In the genomic region with DNA sequence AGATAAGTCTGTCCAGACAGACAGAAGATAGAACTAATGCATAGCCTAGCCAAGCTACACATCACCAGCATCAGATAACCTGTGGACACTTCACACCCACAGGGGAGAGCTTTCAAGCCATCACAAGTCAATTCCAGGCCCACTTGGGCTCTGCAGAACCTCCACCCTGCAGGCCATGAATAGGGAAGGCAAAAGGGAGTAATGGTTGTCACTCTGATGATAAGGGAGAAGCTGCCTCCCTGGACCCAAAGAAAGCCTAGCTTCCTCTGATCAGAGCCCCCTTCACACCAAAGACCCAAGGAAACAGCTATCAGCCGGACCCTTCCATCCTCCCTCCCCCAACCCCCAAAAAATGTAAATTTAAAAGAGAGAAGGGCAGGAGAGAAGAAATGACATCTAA, we compare ENCODE assay signal across 8 mouse cellular contexts. TPM values are rescaled to one million over a fixed set of nuclear protein-coding genes. Genes with fewer than 3 reads are reported as not detected.
DNase-seq lines count a peak whose midpoint lies in the region; ATAC-seq and TF ChIP-seq lines count a peak whose summit lies in the region.

No protein-coding gene starts in this region.

- H3K36me3 ChIP-seq in heart, embryonic 11.5 days (ENCODE audit: control insufficient read depth, insufficient read depth, low read length), result no peaks in the 10 kb centered on the region
- no peaks in the 10 kb centered on the region for H3K36me3 ChIP-seq in CH12.LX (replicated peaks in 1 of 2; ENCODE audit: control insufficient read depth in 1 of 2, insufficient read depth in 1 of 2, low read length in 1 of 2)
- no peaks in the 10 kb centered on the region for H3K36me3 ChIP-seq in forebrain, embryonic 13.5 days (ENCODE audit: poor library complexity, severe bottlenecking)
- no peaks in the 10 kb centered on the region for H3K36me3 ChIP-seq in liver, embryonic 13.5 days

- H3K4me3 ChIP-seq in heart, embryonic 11.5 days (ENCODE audit: low read depth, low read length), result peak overlapping the region; percentile 82
- H3K4me3 ChIP-seq in CH12.LX (replicated peaks in 1 of 3; ENCODE audit: low read depth in 2 of 3, low read length in 2 of 3, poor library complexity in 1 of 3), result peak overlapping the region in 2 of 3 experiments; percentile 85 to 97
- peak overlapping the region; percentile 90 for H3K4me3 ChIP-seq in forebrain, embryonic 13.5 days
- H3K4me3 ChIP-seq in liver, embryonic 13.5 days (replicated peaks), result peak overlapping the region; percentile 83

- in situ Hi-C loops in CH12.LX (cut with MboI; ENCODE audit: low pct_ligation_motif_present, low pct_unique_long_range_greater_than_20kb, low sequenced_read_pairs), result no loop called here

- DNase-seq in heart, adult 9 months (ENCODE audit: low spot score in 2 of 2), result no peak
- no peak for DNase-seq in CH12.LX (ENCODE audit: extremely low read depth)
- no peak for DNase-seq in liver, embryonic 13.5 days
- no peak for DNase-seq in testis, postnatal 10 days (ENCODE audit: low spot score)
- no peak for DNase-seq in right cerebral cortex, postnatal 4 days

- no peaks in the 10 kb centered on the region for H3K79me2 ChIP-seq in CH12.LX (replicated peaks; ENCODE audit: control insufficient read depth, extremely low read depth, insufficient read depth, poor library complexity, severe bottlenecking)

- peak overlapping the region; percentile 10; the same call in 1 of the 2 replicates for H3K27ac ChIP-seq in heart, embryonic 11.5 days (ENCODE audit: low read depth, low read length)
- H3K27ac ChIP-seq in CH12.LX (ENCODE audit: insufficient read depth, low read depth), result no peak overlapping the region
- no peak overlapping the region for H3K27ac ChIP-seq in forebrain, embryonic 13.5 days
- peak overlapping the region; percentile 80; the same call in 1 of the 2 replicates for H3K27ac ChIP-seq in liver, embryonic 13.5 days

- H3K4me1 ChIP-seq in heart, embryonic 11.5 days (ENCODE audit: control insufficient read depth, insufficient read depth, low read length), result peaks cover 9% of the 10 kb centered on the region
- H3K4me1 ChIP-seq in CH12.LX (ENCODE audit: control insufficient read depth in 1 of 2, insufficient read depth in 2 of 2), result peaks cover 5 to 16% of the 10 kb centered on the region in 2 experiments
- H3K4me1 ChIP-seq in forebrain, embryonic 13.5 days, result peaks cover 16% of the 10 kb centered on the region
- peaks cover 39% of the 10 kb centered on the region for H3K4me1 ChIP-seq in liver, embryonic 13.5 days (replicated peaks)

- no peak for TF ChIP-seq CTCF in CH12.LX (conservative IDR thresholded peaks at IDR 0.05 in 1 of 2, IDR thresholded peaks at IDR 0.05 in 1 of 2; ENCODE audit: low read depth in 2 of 2, low read length in 2 of 2)

- dilution Hi-C loops in CH12.LX (cut with MboI; ENCODE audit: extremely low pct_ligation_motif_present, extremely low pct_unique_long_range_greater_than_20kb, low sequenced_read_pairs), result no loop called here

- H3K27me3 ChIP-seq in heart, embryonic 11.5 days (ENCODE audit: control insufficient read depth, insufficient read depth, low read length), result no peaks in the 10 kb centered on the region
- no peaks in the 10 kb centered on the region for H3K27me3 ChIP-seq in CH12.LX (replicated peaks)
- no peaks in the 10 kb centered on the region for H3K27me3 ChIP-seq in forebrain, embryonic 13.5 days
- no peaks in the 10 kb centered on the region for H3K27me3 ChIP-seq in liver, embryonic 13.5 days

- no peaks in the 10 kb centered on the region for H3K9me3 ChIP-seq in heart, embryonic 11.5 days (replicated peaks; ENCODE audit: control insufficient read depth, low read length)
- no peaks in the 10 kb centered on the region for H3K9me3 ChIP-seq in CH12.LX (replicated peaks; ENCODE audit: low read length)
- no peaks in the 10 kb centered on the region for H3K9me3 ChIP-seq in forebrain, embryonic 13.5 days (replicated peaks)
- H3K9me3 ChIP-seq in liver, embryonic 13.5 days (replicated peaks), result no peaks in the 10 kb centered on the region

- no peak for ATAC-seq in heart, embryonic 11.5 days (replicated peaks; ENCODE audit: insufficient number of reproducible peaks, low FRiP score, low TSS enrichment)
- ATAC-seq in forebrain, embryonic 13.5 days, result no peak
- no peak for ATAC-seq in liver, embryonic 13.5 days (ENCODE audit: low read depth)
- ATAC-seq in inflammation-experienced regulatory T-cells, adult 6 months, result no peak

- peak overlapping the region; percentile 89; the same call in 1 of the 2 replicates for H3K9ac ChIP-seq in heart, embryonic 11.5 days (ENCODE audit: low read depth, low read length)
- peak overlapping the region; percentile 75; the same call in 1 of the 2 replicates for H3K9ac ChIP-seq in CH12.LX (ENCODE audit: insufficient read depth, low read depth)
- peak overlapping the region; percentile 41; the same call in 1 of the 2 replicates for H3K9ac ChIP-seq in forebrain, embryonic 13.5 days
- peak overlapping the region; percentile 93 for H3K9ac ChIP-seq in liver, embryonic 13.5 days

- 8% methylated on average over 1 of the region's 1 CpGs for WGBS in heart, embryonic 11.5 days (ENCODE audit: insufficient replicate concordance)
- WGBS in forebrain, embryonic 13.5 days, result 13% methylated on average over 1 of the region's 1 CpGs
- WGBS in liver, embryonic 13.5 days (ENCODE audit: insufficient replicate concordance), result 0% methylated on average over 1 of the region's 1 CpGs

- H3K4me2 ChIP-seq in heart, embryonic 11.5 days, result peak overlapping the region; percentile 68
- H3K4me2 ChIP-seq in CH12.LX (ENCODE audit: insufficient read depth, low read depth, poor library complexity, severe bottlenecking), result peak overlapping the region; percentile 76
- peak overlapping the region; percentile 78 for H3K4me2 ChIP-seq in forebrain, embryonic 13.5 days
- peak overlapping the region; percentile 96 for H3K4me2 ChIP-seq in liver, embryonic 13.5 days

- TF ChIP-seq EP300 in CH12.LX (IDR thresholded peaks at IDR 0.05; ENCODE audit: low read length), result no peak

- no peak for TF ChIP-seq POLR2A in CH12.LX (IDR thresholded peaks at IDR 0.05; ENCODE audit: low read depth, low read length)

- TF ChIP-seq RAD21 in CH12.LX (IDR thresholded peaks at IDR 0.05; ENCODE audit: low read depth, low read length), result no peak

TF ChIP-seq in CH12.LX, 34 proteins besides CTCF, POLR2A, EP300 and RAD21:
- TF ChIP-seq MEF2A (IDR thresholded peaks at IDR 0.05; ENCODE audit: borderline replicate concordance, low read depth, low read length) (no peak), UBTF (IDR thresholded peaks at IDR 0.05; ENCODE audit: low read depth, low read length) (no peak), MAX (IDR thresholded peaks at IDR 0.05; ENCODE audit: low read length) (no peak), ZKSCAN1 (IDR thresholded peaks at IDR 0.05; ENCODE audit: borderline replicate concordance, low read depth, low read length) (no peak), MAZ (IDR thresholded peaks at IDR 0.05; ENCODE audit: low read depth, low read length) (no peak), CHD2 (IDR thresholded peaks at IDR 0.05; ENCODE audit: low read length) (no peak), MYC (IDR thresholded peaks at IDR 0.05; ENCODE audit: low read depth, low read length) (no peak)

RNA-seq across cellular contexts. Expression of gene Ralgapa2, which starts 1.4 kb away (rescaled TPM):
- 10.6 TPM in 2 replicates for polyA plus RNA-seq in heart, embryonic 11.5 days (2014; fragmentation: Nextera tagmentation; extraction: Ambion mirVana)
- total RNA-seq in CH12.LX (2012; rRNA removed), result 5.7 and 8.9 TPM in 2 replicates
- 4.5 and 5.6 TPM in 2 replicates for total RNA-seq in CH12.LX (2014; rRNA removed)
- 10.0 and 10.3 TPM in 2 replicates for polyA plus RNA-seq in CH12.LX (2012; ENCODE audit: insufficient read length, low read depth)
- polyA plus RNA-seq in forebrain, embryonic 13.5 days (2015; fragmentation: Nextera tagmentation; extraction: Ambion mirVana), result 12.8 and 13.8 TPM in 2 replicates
- 2.9 and 3.3 TPM in 2 replicates for polyA plus RNA-seq in liver, embryonic 13.5 days (2015; fragmentation: Nextera tagmentation; extraction: Ambion mirVana)
- polyA plus RNA-seq in inflammation-experienced regulatory T-cells, adult 6 months (2017; shearing (Covaris generic)), result 10 to 100 TPM in 2 of 3 experiments, 1 to 10 TPM in 1; 7.4 to 13.3 (median 11.4) TPM

Comparison
In these comparisons a context has a peak if more than half of its experiments do, and no peak if none do; other contexts are left out.
1. H3K27ac ChIP-seq: peak in heart, embryonic 11.5 days (single experiment) and liver, embryonic 13.5 days (single experiment); none in CH12.LX (single experiment) and forebrain, embryonic 13.5 days (single experiment).
2. H3K9ac ChIP-seq: peak in every context shown above with its lines; median percentile 93 in liver, embryonic 13.5 days; 89 in heart, embryonic 11.5 days; 75 in CH12.LX; 41 in forebrain, embryonic 13.5 days.
3. Peak in every context shown above with its lines, with median percentiles within 50 percentile points of each other: H3K4me2 ChIP-seq and H3K4me3 ChIP-seq.